Mouse (Mus musculus): ENCODE results near the gene Cstad. TPM values are rescaled to one million over a fixed set of nuclear protein-coding genes. Genes with fewer than 3 reads are reported as not detected.
A peak's percentile ranks its signal among the peaks of the same experiment; 100 is the strongest.

Cstad gene
- polyA plus RNA-seq, 1 experiment, result 0.85 TPM

GRCm38 (mm10) chr2:30636266-30636671 lies 41.4 kb downstream of the Cstad start:
- H3K4me3 ChIP-seq (ENCODE audit: extremely low read depth, insufficient read depth, insufficient read length), result peak overlapping the region; percentile 15; the same call in 1 of the 2 replicates
- no peak for TF ChIP-seq POLR2A (IDR thresholded peaks at IDR 0.05; ENCODE audit: low read depth, low read length)
- TF ChIP-seq CTCF (IDR thresholded peaks at IDR 0.05; ENCODE audit: extremely low read depth, insufficient read depth, insufficient read length, insufficient replicate concordance), result no peak
- 23% methylated on average over 5 of the region's 5 CpGs for WGBS
- no peaks in the 10 kb centered on the region for H3K36me3 ChIP-seq (ENCODE audit: control insufficient read depth, insufficient read depth, low read length)
- peak overlapping the region; percentile 63 for H3K27ac ChIP-seq (ENCODE audit: insufficient read depth, low read length)
- no peak for DNase-seq (ENCODE audit: low read depth in 1 of 2, low spot score in 2 of 2)
- no peaks in the 10 kb centered on the region for H3K27me3 ChIP-seq (ENCODE audit: control insufficient read depth, insufficient read depth, low read length)
- H3K4me1 ChIP-seq (ENCODE audit: control insufficient read depth, insufficient read depth, insufficient read length), result peaks cover 5% of the 10 kb centered on the region; the same call in 1 of the 2 replicates

GRCm38 (mm10) chr2:30637991-30638390 lies 43.2 kb downstream of the Cstad start:
- Histone ChIP-seq H3K4me3 (ENCODE audit: extremely low read depth, insufficient read depth, insufficient read length) (no peak overlapping the region), H3K4me1 (ENCODE audit: control insufficient read depth, insufficient read depth, insufficient read length) (peaks cover 5% of the 10 kb centered on the region; the same call in 1 of the 2 replicates)
- TF ChIP-seq POLR2A (IDR thresholded peaks at IDR 0.05; ENCODE audit: low read depth, low read length) (no peak), CTCF (IDR thresholded peaks at IDR 0.05; ENCODE audit: extremely low read depth, insufficient read depth, insufficient read length, insufficient replicate concordance) (no peak)

GRCm38 (mm10) chr2:30640021-30640481 lies 45.2 kb downstream of the Cstad start:
- no peak for TF ChIP-seq CTCF (IDR thresholded peaks at IDR 0.05; ENCODE audit: extremely low read depth, insufficient read depth, insufficient read length, insufficient replicate concordance)
- no peak for TF ChIP-seq POLR2A (IDR thresholded peaks at IDR 0.05; ENCODE audit: low read depth, low read length)
- WGBS, result 67% methylated on average over 11 of the region's 11 CpGs
- H3K4me1 ChIP-seq (ENCODE audit: control insufficient read depth, insufficient read depth, insufficient read length), result peaks cover 5% of the 10 kb centered on the region; the same call in 1 of the 2 replicates
- no peak for DNase-seq (ENCODE audit: low read depth in 1 of 2, low spot score in 2 of 2)
- H3K27ac ChIP-seq (ENCODE audit: insufficient read depth, low read length), result no peak overlapping the region
- H3K27me3 ChIP-seq (ENCODE audit: control insufficient read depth, insufficient read depth, low read length), result no peaks in the 10 kb centered on the region
- H3K4me3 ChIP-seq (ENCODE audit: extremely low read depth, insufficient read depth, insufficient read length), result no peak overlapping the region
- H3K36me3 ChIP-seq (ENCODE audit: control insufficient read depth, insufficient read depth, low read length), result no peaks in the 10 kb centered on the region

More at GRCm38 (mm10) chr2:30637991-30638390, 43.2 kb downstream of the Cstad start:
- H3K27ac ChIP-seq (ENCODE audit: insufficient read depth, low read length), result no peak overlapping the region
- WGBS, result 95% methylated on average over 6 of the region's 6 CpGs
- H3K36me3 ChIP-seq (ENCODE audit: control insufficient read depth, insufficient read depth, low read length), result no peaks in the 10 kb centered on the region
- H3K27me3 ChIP-seq (ENCODE audit: control insufficient read depth, insufficient read depth, low read length), result no peaks in the 10 kb centered on the region
- DNase-seq (ENCODE audit: low read depth in 1 of 2, low spot score in 2 of 2), result no peak

- Histone ChIP-seq H3K4me1 (ENCODE audit: control insufficient read depth, insufficient read depth, insufficient read length) (no peaks in the 10 kb centered on the region), H3K27ac (ENCODE audit: insufficient read depth, low read length) (no peak overlapping the region), H3K4me3 (ENCODE audit: extremely low read depth, insufficient read depth, insufficient read length) (no peak overlapping the region), H3K36me3 (ENCODE audit: control insufficient read depth, insufficient read depth, low read length) (no peaks in the 10 kb centered on the region), H3K27me3 (ENCODE audit: control insufficient read depth, insufficient read depth, low read length) (no peaks in the 10 kb centered on the region)
- 40% methylated on average over 5 of the region's 5 CpGs for WGBS
- no peak for DNase-seq (ENCODE audit: low read depth in 1 of 2, low spot score in 2 of 2)
- no peak for TF ChIP-seq CTCF (IDR thresholded peaks at IDR 0.05; ENCODE audit: extremely low read depth, insufficient read depth, insufficient read length, insufficient replicate concordance)
- TF ChIP-seq POLR2A (IDR thresholded peaks at IDR 0.05; ENCODE audit: low read depth, low read length), result no peak
These were observed 48.0 kb downstream of the Cstad start for GRCm38 (mm10) chr2:30642810-30643209.

- H3K4me1 ChIP-seq (ENCODE audit: control insufficient read depth, insufficient read depth, insufficient read length), result no peaks in the 10 kb centered on the region
- no peaks in the 10 kb centered on the region for H3K36me3 ChIP-seq (ENCODE audit: control insufficient read depth, insufficient read depth, low read length)
- WGBS, result 86% methylated on average over 7 of the region's 7 CpGs
- no peak overlapping the region for H3K4me3 ChIP-seq (ENCODE audit: extremely low read depth, insufficient read depth, insufficient read length)
- no peak for DNase-seq (ENCODE audit: low read depth in 1 of 2, low spot score in 2 of 2)
- H3K27ac ChIP-seq (ENCODE audit: insufficient read depth, low read length), result no peak overlapping the region
- H3K27me3 ChIP-seq (ENCODE audit: control insufficient read depth, insufficient read depth, low read length), result no peaks in the 10 kb centered on the region
- TF ChIP-seq CTCF (IDR thresholded peaks at IDR 0.05; ENCODE audit: extremely low read depth, insufficient read depth, insufficient read length, insufficient replicate concordance), result no peak
- no peak for TF ChIP-seq POLR2A (IDR thresholded peaks at IDR 0.05; ENCODE audit: low read depth, low read length)
These were observed 48.6 kb downstream of the Cstad start for GRCm38 (mm10) chr2:30643422-30643821.

GRCm38 (mm10) chr2:30646833-30647232 lies 52.0 kb downstream of the Cstad start:
- TF ChIP-seq POLR2A (IDR thresholded peaks at IDR 0.05; ENCODE audit: low read depth, low read length), result no peak
- TF ChIP-seq CTCF (IDR thresholded peaks at IDR 0.05; ENCODE audit: extremely low read depth, insufficient read depth, insufficient read length, insufficient replicate concordance), result no peak
- no peak for DNase-seq (ENCODE audit: low read depth in 1 of 2, low spot score in 2 of 2)
- no peak overlapping the region for H3K4me3 ChIP-seq (ENCODE audit: extremely low read depth, insufficient read depth, insufficient read length)
- whole genome bisulfite sequencing, result 74% methylated on average over 5 of the region's 5 CpGs
- no peak overlapping the region for H3K27ac ChIP-seq (ENCODE audit: insufficient read depth, low read length)
- H3K27me3 ChIP-seq (ENCODE audit: control insufficient read depth, insufficient read depth, low read length), result no peaks in the 10 kb centered on the region
- H3K4me1 ChIP-seq (ENCODE audit: control insufficient read depth, insufficient read depth, insufficient read length), result no peaks in the 10 kb centered on the region
- H3K36me3 ChIP-seq (ENCODE audit: control insufficient read depth, insufficient read depth, low read length), result no peaks in the 10 kb centered on the region

GRCm38 (mm10) chr2:30647303-30647881 lies 52.6 kb downstream of the Cstad start:
- H3K27me3 ChIP-seq (ENCODE audit: control insufficient read depth, insufficient read depth, low read length), result no peaks in the 10 kb centered on the region

More at GRCm38 (mm10) chr2:30647303-30647881, 52.6 kb downstream of the Cstad start:
- H3K4me1 ChIP-seq (ENCODE audit: control insufficient read depth, insufficient read depth, insufficient read length), result no peaks in the 10 kb centered on the region
- WGBS, result 65% methylated on average over 11 of the region's 11 CpGs
- TF ChIP-seq POLR2A (IDR thresholded peaks at IDR 0.05; ENCODE audit: low read depth, low read length) (no peak), CTCF (IDR thresholded peaks at IDR 0.05; ENCODE audit: extremely low read depth, insufficient read depth, insufficient read length, insufficient replicate concordance) (no peak)
- no peak overlapping the region for H3K4me3 ChIP-seq (ENCODE audit: extremely low read depth, insufficient read depth, insufficient read length)
- no peak overlapping the region for H3K27ac ChIP-seq (ENCODE audit: insufficient read depth, low read length)
- no peaks in the 10 kb centered on the region for H3K36me3 ChIP-seq (ENCODE audit: control insufficient read depth, insufficient read depth, low read length)
- no peak for DNase-seq (ENCODE audit: low read depth in 1 of 2, low spot score in 2 of 2)
